Mouse (Mus musculus) lung, postnatal 0 days (tissue): ENCODE data around the gene Mpp6.

Source experiments
- CTCF ChIP-seq: IDR thresholded peaks from 2 replicates; pipeline ENCODE4 v1.5.1; 2016; ENCODE audit warnings: antibody characterized with exemption, mild to moderate bottlenecking
- EP300 ChIP-seq: IDR thresholded peaks from 2 replicates; pipeline ENCODE4 v1.6.1; 2016; ENCODE audit warnings: antibody characterized with exemption, mild to moderate bottlenecking, control low read depth

DNA sequence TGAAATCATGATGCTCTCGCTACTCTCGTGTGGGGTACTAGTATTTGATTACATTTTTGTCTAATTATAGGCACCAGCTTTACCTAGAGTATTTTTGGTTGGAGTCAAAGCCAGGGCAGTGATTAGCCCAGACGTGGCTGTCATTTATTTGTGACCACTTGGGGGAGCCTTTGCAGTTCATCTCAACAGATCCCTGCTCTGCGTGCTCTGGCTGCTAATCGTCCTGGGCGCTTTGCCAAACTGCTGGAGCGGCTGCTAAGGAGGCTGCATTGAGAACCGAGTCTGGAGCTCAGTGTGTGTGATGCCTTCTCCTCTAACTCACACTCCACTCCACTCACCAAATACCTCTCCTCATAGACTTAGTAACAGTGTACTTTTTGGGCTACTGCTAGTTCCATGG, 2.7 kb downstream of the Mpp6 start:
- TF ChIP-seq CTCF (peak; percentile 86), EP300 (no peak)
